Mouse (Mus musculus): ENCODE data around the gene Dab1. TPM values are rescaled to one million over a fixed set of nuclear protein-coding genes. Genes with fewer than 3 reads are reported as not detected.

Dab1 gene
- polyA plus RNA-seq, 1 experiment from 2014 or later = 14.3 TPM

GRCm38 (mm10) chr4:104555408-104555807 is 936.2 kb downstream of the Dab1 start:
- 47% methylated on average over 2 of the region's 2 CpGs for whole genome bisulfite sequencing
- H3K4me1 ChIP-seq = no peaks in the 10 kb centered on the region
- H3K27ac ChIP-seq (replicated peaks) = no peak overlapping the region
- no peaks in the 10 kb centered on the region for H3K27me3 ChIP-seq
- H3K4me3 ChIP-seq (replicated peaks) = no peak overlapping the region
- H3K4me2 ChIP-seq (replicated peaks) = no peak overlapping the region
- H3K9me3 ChIP-seq (replicated peaks) = no peaks in the 10 kb centered on the region
- H3K36me3 ChIP-seq = no peaks in the 10 kb centered on the region
- H3K9ac ChIP-seq = no peak overlapping the region
- no peak for ATAC-seq (ENCODE audit: insufficient number of reproducible peaks, low FRiP score, low TSS enrichment, low read depth)

- H3K36me3 ChIP-seq = no peaks in the 10 kb centered on the region
- no peak for ATAC-seq (ENCODE audit: insufficient number of reproducible peaks, low FRiP score, low TSS enrichment, low read depth)
- no peak overlapping the region for H3K4me2 ChIP-seq (replicated peaks)
- no peak overlapping the region for H3K9ac ChIP-seq
- no peak overlapping the region for H3K4me3 ChIP-seq (replicated peaks)
- H3K27me3 ChIP-seq = peaks cover 3% of the 10 kb centered on the region; the same call in 1 of the 2 replicates
- no peaks in the 10 kb centered on the region for H3K4me1 ChIP-seq
- no peaks in the 10 kb centered on the region for H3K9me3 ChIP-seq (replicated peaks)
- 64% methylated on average over 5 of the region's 5 CpGs for WGBS
- H3K27ac ChIP-seq (replicated peaks) = no peak overlapping the region
Observed at GRCm38 (mm10) chr4:104563512-104563911, 944.4 kb downstream of the Dab1 start.

GRCm38 (mm10) chr4:104570523-104570922 is 951.4 kb downstream of the Dab1 start:
- Histone ChIP-seq H3K9me3 (replicated peaks) (no peaks in the 10 kb centered on the region), H3K4me2 (replicated peaks) (no peak overlapping the region), H3K4me1 (no peaks in the 10 kb centered on the region), H3K4me3 (replicated peaks) (no peak overlapping the region), H3K9ac (no peak overlapping the region), H3K36me3 (no peaks in the 10 kb centered on the region), H3K27ac (replicated peaks) (no peak overlapping the region), H3K27me3 (peaks cover 3% of the 10 kb centered on the region; the same call in 1 of the 2 replicates)
- ATAC-seq (ENCODE audit: insufficient number of reproducible peaks, low FRiP score, low TSS enrichment, low read depth) = no peak
- WGBS = 67% methylated on average over 4 of the region's 4 CpGs

GRCm38 (mm10) chr4:104572440-104572839 is 953.3 kb downstream of the Dab1 start:
- Histone ChIP-seq H3K4me2 (replicated peaks) (no peak overlapping the region), H3K27ac (replicated peaks) (no peak overlapping the region), H3K4me1 (no peaks in the 10 kb centered on the region), H3K9ac (no peak overlapping the region), H3K4me3 (replicated peaks) (no peak overlapping the region), H3K27me3 (peaks cover 3% of the 10 kb centered on the region; the same call in 1 of the 2 replicates), H3K36me3 (no peaks in the 10 kb centered on the region), H3K9me3 (replicated peaks) (no peaks in the 10 kb centered on the region)
- ATAC-seq (ENCODE audit: insufficient number of reproducible peaks, low FRiP score, low TSS enrichment, low read depth) = no peak
- 43% methylated on average over 8 of the region's 8 CpGs for WGBS

GRCm38 (mm10) chr4:104573419-104573818 is 954.3 kb downstream of the Dab1 start:
- ATAC-seq (ENCODE audit: insufficient number of reproducible peaks, low FRiP score, low TSS enrichment, low read depth) = no peak
- 73% methylated on average over 7 of the region's 7 CpGs for WGBS
- no peaks in the 10 kb centered on the region for H3K27me3 ChIP-seq

GRCm38 (mm10) chr4:104578370-104578769 is 959.2 kb downstream of the Dab1 start:
- no peaks in the 10 kb centered on the region for H3K4me1 ChIP-seq
- ATAC-seq (ENCODE audit: insufficient number of reproducible peaks, low FRiP score, low TSS enrichment, low read depth) = no peak
- no peak overlapping the region for H3K4me3 ChIP-seq (replicated peaks)
- no peaks in the 10 kb centered on the region for H3K36me3 ChIP-seq
- H3K27ac ChIP-seq (replicated peaks) = no peak overlapping the region
- no peaks in the 10 kb centered on the region for H3K27me3 ChIP-seq
- no peak overlapping the region for H3K9ac ChIP-seq
- WGBS = 41% methylated on average over 3 of the region's 3 CpGs
- H3K4me2 ChIP-seq (replicated peaks) = no peak overlapping the region
- H3K9me3 ChIP-seq (replicated peaks) = no peaks in the 10 kb centered on the region

More at GRCm38 (mm10) chr4:104573419-104573818, 954.3 kb downstream of the Dab1 start:
- H3K4me2 ChIP-seq (replicated peaks) = no peak overlapping the region
- no peaks in the 10 kb centered on the region for H3K4me1 ChIP-seq
- H3K27ac ChIP-seq (replicated peaks) = no peak overlapping the region
- no peak overlapping the region for H3K9ac ChIP-seq
- no peak overlapping the region for H3K4me3 ChIP-seq (replicated peaks)
- H3K36me3 ChIP-seq = no peaks in the 10 kb centered on the region
- H3K9me3 ChIP-seq (replicated peaks) = no peaks in the 10 kb centered on the region

- no peak overlapping the region for H3K9ac ChIP-seq
- H3K4me2 ChIP-seq (replicated peaks) = no peak overlapping the region
- no peak overlapping the region for H3K27ac ChIP-seq (replicated peaks)
- no peak overlapping the region for H3K4me3 ChIP-seq (replicated peaks)
- H3K27me3 ChIP-seq = no peaks in the 10 kb centered on the region
- no peaks in the 10 kb centered on the region for H3K4me1 ChIP-seq
- ATAC-seq (ENCODE audit: insufficient number of reproducible peaks, low FRiP score, low TSS enrichment, low read depth) = no peak
- no peaks in the 10 kb centered on the region for H3K9me3 ChIP-seq (replicated peaks)
- 59% methylated on average over 5 of the region's 5 CpGs for WGBS
- no peaks in the 10 kb centered on the region for H3K36me3 ChIP-seq
Observed at GRCm38 (mm10) chr4:104579946-104580544, 960.9 kb downstream of the Dab1 start.

- Histone ChIP-seq H3K27ac (replicated peaks) (no peak overlapping the region), H3K4me3 (replicated peaks) (no peak overlapping the region), H3K27me3 (no peaks in the 10 kb centered on the region), H3K36me3 (no peaks in the 10 kb centered on the region), H3K4me1 (no peaks in the 10 kb centered on the region), H3K9ac (no peak overlapping the region), H3K4me2 (replicated peaks) (no peak overlapping the region), H3K9me3 (replicated peaks) (no peaks in the 10 kb centered on the region)
- no peak for ATAC-seq (ENCODE audit: insufficient number of reproducible peaks, low FRiP score, low TSS enrichment, low read depth)
- WGBS = 25% methylated on average over 5 of the region's 5 CpGs
Observed at GRCm38 (mm10) chr4:104582726-104583125, 963.6 kb downstream of the Dab1 start.

GRCm38 (mm10) chr4:104587826-104588225 is 968.7 kb downstream of the Dab1 start:
- ATAC-seq (ENCODE audit: insufficient number of reproducible peaks, low FRiP score, low TSS enrichment, low read depth) = no peak
- no peaks in the 10 kb centered on the region for H3K9me3 ChIP-seq (replicated peaks)
- no peaks in the 10 kb centered on the region for H3K27me3 ChIP-seq
- no peak overlapping the region for H3K4me3 ChIP-seq (replicated peaks)
- H3K27ac ChIP-seq (replicated peaks) = no peak overlapping the region
- no peaks in the 10 kb centered on the region for H3K36me3 ChIP-seq
- peaks cover 8% of the 10 kb centered on the region for H3K4me1 ChIP-seq
- 45% methylated on average over 2 of the region's 2 CpGs for WGBS
- H3K4me2 ChIP-seq (replicated peaks) = no peak overlapping the region
- H3K9ac ChIP-seq = no peak overlapping the region

- 95% methylated on average over 7 of the region's 7 CpGs for whole genome bisulfite sequencing
- Histone ChIP-seq H3K27ac (replicated peaks) (no peak overlapping the region), H3K4me1 (peaks cover 3% of the 10 kb centered on the region; the same call in 1 of the 2 replicates), H3K27me3 (no peaks in the 10 kb centered on the region), H3K4me2 (replicated peaks) (no peak overlapping the region), H3K36me3 (no peaks in the 10 kb centered on the region), H3K4me3 (replicated peaks) (no peak overlapping the region), H3K9ac (no peak overlapping the region), H3K9me3 (replicated peaks) (no peaks in the 10 kb centered on the region)
- ATAC-seq (ENCODE audit: insufficient number of reproducible peaks, low FRiP score, low TSS enrichment, low read depth) = no peak
Observed at GRCm38 (mm10) chr4:104596936-104597335, 977.8 kb downstream of the Dab1 start.

GRCm38 (mm10) chr4:104597490-104598465 is 978.6 kb downstream of the Dab1 start:
- Histone ChIP-seq H3K9me3 (replicated peaks) (no peaks in the 10 kb centered on the region), H3K4me1 (no peaks in the 10 kb centered on the region; the same call in 1 of the 2 replicates), H3K4me2 (replicated peaks) (no peak overlapping the region), H3K27ac (replicated peaks) (0 out of 2 replicates have a peak overlapping the region, but pooled peaks have one; percentile 22), H3K27me3 (no peaks in the 10 kb centered on the region), H3K4me3 (replicated peaks) (no peak overlapping the region), H3K36me3 (no peaks in the 10 kb centered on the region), H3K9ac (no peak overlapping the region)
- 58% methylated on average over 6 of the region's 6 CpGs for WGBS
- ATAC-seq (ENCODE audit: insufficient number of reproducible peaks, low FRiP score, low TSS enrichment, low read depth) = 0 out of 2 replicates have a peak, but pooled peaks have one; percentile 15
